Mouse (Mus musculus): Measurements from ENCODE around the gene Rps29.
"Not testable (repeated sequence)": the region's sequence is repeated elsewhere in the genome, so short reads cannot be mapped to it uniquely, and the experiment has no call there.

Gene Rps29

DNA sequence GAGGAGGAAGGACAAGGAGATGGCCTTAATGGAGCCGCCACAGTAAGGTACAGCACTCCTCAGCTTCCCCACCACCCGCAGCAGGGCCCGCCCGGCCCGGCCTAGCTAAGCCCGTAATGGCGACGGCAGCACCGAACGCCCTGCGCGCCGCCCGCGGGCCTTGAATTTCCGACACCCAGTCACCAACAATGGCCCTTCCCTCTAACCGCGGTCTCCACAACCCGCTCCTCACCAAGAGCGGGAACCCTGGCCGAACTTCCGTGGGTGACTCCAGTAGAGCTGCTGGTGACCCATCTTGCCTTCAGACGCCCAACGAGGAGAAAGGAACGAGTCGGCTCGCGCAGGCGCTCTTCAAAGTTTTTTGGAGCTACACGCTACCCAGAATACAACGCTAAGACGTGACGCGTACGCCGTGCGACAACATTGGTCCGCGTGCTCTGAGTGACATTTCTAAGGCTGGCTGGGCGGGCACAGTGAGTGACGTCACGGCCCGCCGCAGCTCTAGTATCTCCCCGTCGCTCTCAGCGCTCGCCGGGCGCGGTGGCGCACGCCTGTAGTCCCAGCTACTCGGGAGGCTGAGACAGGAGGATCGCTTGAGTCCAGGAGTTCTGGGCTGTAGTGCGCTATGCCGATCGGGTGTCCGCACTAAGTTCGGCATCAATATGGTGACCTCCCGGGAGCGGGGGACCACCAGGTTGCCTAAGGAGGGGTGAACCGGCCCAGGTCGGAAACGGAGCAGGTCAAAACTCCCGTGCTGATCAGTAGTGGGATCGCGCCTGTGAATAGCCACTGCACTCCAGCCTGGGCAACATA is at the start of gene Rps29:
TSS of gene Rps29 (minus strand) at position 422 of the 813 bp plus-strand sequence.
- in situ Hi-C loops (cut with MboI, MseI) = not testable (repeated sequence)

- in situ Hi-C loops (cut with MboI, MseI) = no loop called here
Measured at GRCm38 (mm10) chr12:69208520-69208919, 49.5 kb upstream of the Rps29 start.

DNA sequence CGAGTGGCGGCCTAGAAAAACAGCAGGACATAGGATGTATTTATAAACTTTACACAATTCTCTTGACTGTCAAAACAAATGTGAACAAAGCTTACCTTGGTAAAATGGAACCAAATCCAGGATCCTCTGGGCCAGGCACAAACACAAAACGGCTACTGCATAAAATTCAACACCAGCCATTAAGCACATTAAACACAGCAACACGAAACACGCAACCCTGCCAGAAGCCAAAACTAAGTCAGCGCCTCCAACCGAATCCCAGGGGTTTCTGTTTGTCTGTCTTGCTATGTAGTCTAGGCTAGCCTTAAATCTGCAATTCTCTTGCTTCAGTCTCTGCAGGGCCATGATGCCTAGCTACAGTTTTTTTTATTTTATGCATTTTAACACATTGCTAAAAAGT is 48.9 kb upstream of the Rps29 start:
- in situ Hi-C loops (cut with MboI, MseI) = no loop called here

- in situ Hi-C loops (cut with MboI, MseI) = no loop called here
Measured at GRCm38 (mm10) chr12:69207396-69207795, 48.4 kb upstream of the Rps29 start.

GRCm38 (mm10) chr12:69204052-69204833 is 45.3 kb upstream of the Rps29 start, which contains the start of gene Gm49384:
Gene Gm49384, minus strand, starts transcription at chr12:69204267.
- in situ Hi-C loops (cut with MboI, MseI) = no loop called here

- in situ Hi-C loops (cut with MboI, MseI) = loop anchor here (25.0 kb wide), 2 partner anchors 388 to 1763 kb away; partner anchors contain the start of genes Psma3 and Vcpkmt
Measured at GRCm38 (mm10) chr12:69198985-69199384, 40.0 kb upstream of the Rps29 start.

DNA sequence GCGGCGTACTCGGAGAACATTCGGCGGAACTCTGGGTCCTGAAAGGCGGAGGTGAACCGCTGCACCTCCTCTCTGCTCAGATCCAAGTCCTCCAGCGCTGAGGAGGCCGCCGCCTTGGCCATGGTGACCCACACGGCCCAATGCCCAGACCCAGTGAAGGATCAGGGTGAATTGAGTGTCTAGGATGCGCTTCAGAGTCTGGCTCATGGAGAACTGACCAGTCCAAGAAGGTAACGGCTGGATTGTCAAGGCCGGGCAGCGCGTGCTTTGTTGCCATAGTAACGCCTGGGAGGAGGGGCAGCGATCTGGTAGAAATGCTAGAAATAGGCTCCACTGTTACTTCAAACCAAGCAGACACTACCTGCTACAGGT is 39.2 kb upstream of the Rps29 start, which contains the start of gene Dnaaf2:
TSS of gene Dnaaf2 (minus strand) at position 266 of the 372 bp plus-strand sequence.
- in situ Hi-C loops (cut with MboI, MseI) = loop anchor here (25.0 kb wide), 2 partner anchors 389 to 1764 kb away; partner anchors contain the start of genes Psma3 and Vcpkmt

GRCm38 (mm10) chr12:69197378-69198163 is 38.6 kb upstream of the Rps29 start:
- in situ Hi-C loops (cut with MboI, MseI) = loop anchor here (25.0 kb wide), 2 partner anchors 390 to 1765 kb away; partner anchors contain the start of genes Psma3 and Vcpkmt

DNA sequence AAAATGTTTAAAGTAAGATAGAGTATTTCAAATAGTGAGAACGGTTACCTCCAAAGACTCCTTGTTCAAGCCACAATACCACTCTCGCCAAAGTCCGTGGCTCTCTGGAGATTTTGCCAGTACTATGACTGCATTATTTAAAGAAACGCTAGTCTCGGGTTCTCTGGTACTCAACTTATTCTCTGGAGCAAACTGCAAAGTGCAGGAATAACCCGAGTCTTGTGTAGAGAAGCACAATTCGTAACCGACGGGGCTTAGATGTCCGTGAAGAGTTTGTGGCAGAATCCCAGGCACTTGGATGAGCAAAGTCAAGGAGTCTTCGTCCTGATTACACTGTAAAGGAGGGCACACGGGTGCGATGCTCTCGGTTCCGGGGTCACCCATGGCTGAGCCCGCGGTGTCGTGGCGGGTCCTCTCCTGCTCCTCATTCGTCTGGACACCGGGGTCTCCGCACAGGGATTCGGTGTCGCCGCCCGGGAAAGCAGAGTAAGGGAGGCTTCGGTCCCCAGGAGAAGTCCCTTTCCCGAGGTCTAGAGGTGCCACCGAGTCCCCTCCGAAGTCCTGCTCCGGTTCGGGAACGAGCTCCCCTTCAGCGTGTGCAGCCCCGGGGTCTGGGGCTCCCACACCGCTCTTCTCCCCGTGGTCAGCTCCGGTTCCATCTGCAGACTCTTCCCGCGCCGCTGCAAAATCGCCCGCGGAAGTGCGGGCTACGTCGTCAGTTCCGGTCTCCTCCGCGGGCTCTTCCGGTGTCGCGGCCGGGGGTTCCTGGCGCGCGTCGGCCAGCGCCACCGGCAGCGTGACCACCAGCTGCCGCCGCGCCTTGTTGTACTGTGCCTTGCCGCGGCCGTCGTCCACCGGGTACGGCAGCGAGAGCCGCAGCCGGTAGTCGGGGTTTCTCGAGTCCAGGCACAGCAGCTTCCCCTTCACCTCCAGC is 37.7 kb upstream of the Rps29 start, which contains the start of gene Gm49383:
TSS of gene Gm49383 (minus strand) at position 661 of the 934 bp plus-strand sequence.
- in situ Hi-C loops (cut with MboI, MseI) = loop anchor here (25.0 kb wide), 2 partner anchors 391 to 1766 kb away; partner anchors contain the start of genes Psma3 and Vcpkmt

DNA sequence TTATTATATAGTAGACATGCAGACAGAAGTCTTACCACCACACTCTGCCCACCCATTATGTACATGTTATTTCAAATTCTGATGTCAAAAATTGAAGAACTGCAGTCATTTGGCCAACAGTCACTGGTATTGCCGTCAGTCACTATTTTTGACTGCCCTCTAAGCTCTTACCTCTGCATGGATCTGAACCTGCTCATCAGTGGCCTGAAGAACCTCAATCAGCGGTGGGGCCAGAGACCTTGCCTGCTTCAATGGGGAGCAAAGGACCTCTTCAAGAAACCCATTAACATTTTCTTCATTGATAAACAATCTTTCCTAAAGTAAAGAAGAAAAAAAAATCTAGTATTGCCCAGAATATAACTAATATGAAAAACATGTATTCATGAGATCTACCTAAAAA is 33.7 kb upstream of the Rps29 start:
- in situ Hi-C loops (cut with MboI, MseI) = loop anchor here (25.0 kb wide), 2 partner anchors 395 to 1770 kb away; partner anchors contain the start of genes Psma3 and Vcpkmt

GRCm38 (mm10) chr12:69191396-69191795 is 32.4 kb upstream of the Rps29 start:
- in situ Hi-C loops (cut with MboI, MseI) = loop anchor here (25.0 kb wide), 2 partner anchors 396 to 1771 kb away; partner anchors contain the start of genes Psma3 and Vcpkmt

- in situ Hi-C loops (cut with MboI, MseI) = loop anchor here (25.0 kb wide), 2 partner anchors 397 to 1772 kb away; partner anchors contain the start of genes Psma3 and Vcpkmt
Measured at GRCm38 (mm10) chr12:69190522-69190921, 31.5 kb upstream of the Rps29 start.

- in situ Hi-C loops (cut with MboI, MseI) = loop anchor here (25.0 kb wide), 2 partner anchors 397 to 1772 kb away; partner anchors contain the start of genes Psma3 and Vcpkmt
Measured at GRCm38 (mm10) chr12:69190074-69190473, 31.1 kb upstream of the Rps29 start.

- in situ Hi-C loops (cut with MboI, MseI) = loop anchor here (25.0 kb wide), 2 partner anchors 400 to 1775 kb away; partner anchors contain the start of genes Psma3 and Vcpkmt
Measured at GRCm38 (mm10) chr12:69186811-69187471, 28.0 kb upstream of the Rps29 start.

DNA sequence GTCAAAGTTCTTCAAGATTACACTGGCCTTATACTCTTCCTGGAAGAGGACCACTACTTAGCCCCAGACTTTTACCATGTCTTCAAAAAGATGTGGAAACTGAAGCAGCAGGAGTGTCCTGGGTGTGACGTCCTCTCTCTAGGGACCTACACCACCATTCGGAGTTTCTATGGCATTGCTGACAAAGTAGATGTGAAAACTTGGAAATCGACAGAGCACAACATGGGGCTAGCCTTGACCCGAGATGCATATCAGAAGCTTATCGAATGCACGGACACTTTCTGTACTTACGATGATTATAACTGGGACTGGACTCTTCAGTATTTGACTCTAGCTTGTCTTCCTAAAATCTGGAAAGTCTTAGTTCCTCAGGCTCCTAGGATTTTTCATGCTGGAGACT is 26.4 kb upstream of the Rps29 start:
- in situ Hi-C loops (cut with MboI, MseI) = loop anchor here (25.0 kb wide), 2 partner anchors 402 to 1777 kb away; partner anchors contain the start of genes Psma3 and Vcpkmt

GRCm38 (mm10) chr12:69184342-69185295 is 25.6 kb upstream of the Rps29 start:
- in situ Hi-C loops (cut with MboI, MseI) = loop anchor here (25.0 kb wide), 2 partner anchors 403 to 1778 kb away; partner anchors contain the start of genes Psma3 and Vcpkmt

DNA sequence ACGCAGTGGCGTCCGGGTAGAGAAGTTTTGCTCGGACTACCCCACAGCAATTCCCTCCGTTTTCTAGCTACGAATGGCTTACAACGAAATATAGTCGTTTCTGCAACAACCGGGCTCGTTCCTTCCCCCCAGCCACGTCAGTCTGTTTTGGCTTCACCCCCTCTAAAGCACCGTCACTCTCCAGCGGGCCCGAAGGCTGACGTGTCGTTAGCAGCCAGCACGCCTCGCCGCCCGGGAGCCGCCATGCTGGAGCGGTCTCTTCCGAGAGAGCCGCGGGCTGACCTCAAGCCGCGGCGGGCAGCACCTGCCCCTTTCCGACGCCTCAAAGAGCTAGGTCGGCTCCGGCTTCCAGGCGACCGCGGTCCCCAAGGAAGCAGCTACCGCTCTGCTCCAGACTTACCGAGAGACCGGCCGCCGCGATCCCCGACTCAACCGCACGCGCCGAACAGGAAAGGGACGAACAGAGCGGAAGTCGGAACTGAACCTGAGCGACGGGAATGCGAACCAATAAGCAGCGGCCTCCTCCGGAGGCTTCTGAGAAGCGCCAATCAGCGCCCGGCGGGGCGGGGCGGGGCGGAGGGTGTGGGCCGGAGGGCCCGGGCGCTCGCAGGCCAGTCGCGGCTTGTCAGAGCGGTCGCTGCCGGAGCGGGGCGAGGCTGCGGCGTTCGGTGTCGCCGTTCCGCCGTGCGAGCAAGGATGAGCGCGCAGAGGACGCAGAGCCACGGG is 24.8 kb upstream of the Rps29 start, which contains the start of the genes Rpl36al and Mgat2:
TSS of gene Rpl36al (minus strand) at position 501 of the 726 bp plus-strand sequence.
TSS of gene Mgat2 (plus strand) at position 575 of the 726 bp plus-strand sequence.
- in situ Hi-C loops (cut with MboI, MseI) = loop anchor here (25.0 kb wide), 2 partner anchors 404 to 1779 kb away; partner anchors contain the start of genes Psma3 and Vcpkmt
